Mouse (Mus musculus) midbrain, embryonic 14.5 days (tissue): ENCODE measurements around the gene Ccdc34. TPM values are rescaled to one million over a fixed set of nuclear protein-coding genes. Genes with fewer than 3 reads are reported as not detected.
A peak's percentile ranks its signal among the peaks of the same experiment; 100 is the strongest.

Experiments
- ATAC-seq: fragments of 200-750 bp; cut with Nextera tagmentation; 2 replicates; pipeline ENCODE4 v1.8.0; 2017; ENCODE audit warnings: moderate number of reproducible peaks, moderate library complexity; ENCODE audit not compliant: low FRiP score, low TSS enrichment
- DNase-seq: peaks from one replicate; pipeline ENCODE4 v3.0.0-alpha.2; 2015
- H3K27ac ChIP-seq: fragments of 300-500 bp; sonication (generic); replicated peaks from 2 replicates; pipeline ENCODE4 v1.5.1; 2014; ENCODE audit warnings: mild to moderate bottlenecking, low read depth, low read length, moderate library complexity
- H3K27me3 ChIP-seq: fragments of 300-500 bp; sonication (generic); 2 replicates; pipeline ENCODE4 v1.6.1; 2014; ENCODE audit warnings: low read length, control low read depth, mixed read lengths; ENCODE audit not compliant: control insufficient read depth, insufficient read depth
- H3K36me3 ChIP-seq: fragments of 300-500 bp; sonication (generic); 2 replicates; pipeline ENCODE4 v1.6.1; 2014; ENCODE audit warnings: low read length, control low read depth; ENCODE audit not compliant: control insufficient read depth, insufficient read depth
- H3K4me1 ChIP-seq: fragments of 300-500 bp; sonication (generic); 2 replicates; pipeline ENCODE4 v1.6.1; 2014; ENCODE audit warnings: mild to moderate bottlenecking, antibody characterized with exemption, low read length, control low read depth; ENCODE audit not compliant: control insufficient read depth, insufficient read depth
- H3K4me2 ChIP-seq: fragments of 300-500 bp; sonication (generic); 2 replicates; pipeline ENCODE4 v1.6.1; 2014; ENCODE audit warnings: mild to moderate bottlenecking, low read length, moderate library complexity
- H3K4me3 ChIP-seq: fragments of 300-500 bp; sonication (generic); replicated peaks from 2 replicates; pipeline ENCODE4 v1.5.1; 2014; ENCODE audit warnings: low read depth, low read length
- H3K9ac ChIP-seq: fragments of 300-500 bp; sonication (generic); replicated peaks from 2 replicates; pipeline ENCODE4 v1.6.1; 2014; ENCODE audit warnings: mild to moderate bottlenecking, low read length, moderate library complexity
- H3K9me3 ChIP-seq: fragments of 300-500 bp; sonication (generic); 2 replicates; pipeline ENCODE4 v1.6.1; 2016; ENCODE audit warnings: low read length, control low read depth, mixed read lengths; ENCODE audit not compliant: control insufficient read depth
- WGBS: fragments of 180-500 bp; shearing (Covaris S2); extraction: QIAGEN DNeasy Blood & Tissue Kit; methylation state at CpG from one replicate; pipeline ENCODE4 v1.1.7; 2014; 5-methylcytosine and 5-hydroxymethylcytosine counted together
- polyA plus RNA-seq: library from polyadenylated mRNA; unstranded; fragments of >200 nt; fragmentation: Nextera tagmentation; extraction: Ambion mirVana; gene quantifications from 2 replicates; pipeline ENCODE4 v1.2.1, GENCODE M21; 2014

Gene Ccdc34
- polyA plus RNA-seq, 1 experiment from 2014 or later = 30.1 TPM

DNA sequence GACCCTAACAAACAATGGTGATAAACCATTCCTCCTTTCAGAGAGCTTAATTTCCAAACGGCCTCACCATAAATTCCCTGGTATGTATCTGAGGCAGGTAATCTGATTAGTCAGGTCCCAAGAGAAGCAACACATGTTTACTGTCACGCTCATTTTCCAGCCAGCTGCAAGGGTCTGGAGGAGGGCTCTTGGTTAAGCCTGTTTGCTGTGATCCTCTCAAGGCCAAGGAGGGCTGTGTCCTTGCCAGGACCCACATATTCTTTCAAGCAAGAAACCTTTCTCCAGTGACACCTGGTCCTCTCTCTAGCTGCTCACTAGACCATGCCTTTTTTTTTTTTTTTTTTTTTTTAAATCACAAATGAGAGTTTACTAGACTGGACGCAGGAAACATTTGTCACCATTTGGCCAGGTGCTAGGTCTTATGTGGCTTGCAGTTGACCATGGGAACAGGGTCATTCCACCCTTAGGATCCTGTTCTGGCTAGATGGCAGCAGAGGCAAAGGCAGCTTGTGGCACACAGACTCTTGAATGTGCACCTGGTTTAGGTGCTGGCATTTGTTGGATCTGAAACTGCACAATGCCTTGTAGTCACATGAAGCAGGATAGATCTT, 175.2 kb downstream of the Ccdc34 start:
- peak overlapping the region; percentile 32 for H3K4me2 ChIP-seq
- ATAC-seq = peak; percentile 63; the same call in 1 of the 2 replicates

GRCm38 (mm10) chr2:110196551-110196950, 178.9 kb downstream of the Ccdc34 start:
- H3K27me3 ChIP-seq = no peaks in the 10 kb centered on the region
- no peak overlapping the region for H3K4me3 ChIP-seq
- ATAC-seq (no peak), DNase-seq (no peak)
- H3K4me1 ChIP-seq = peaks cover 14% of the 10 kb centered on the region
- H3K9me3 ChIP-seq = no peaks in the 10 kb centered on the region
- H3K27ac ChIP-seq = no peak overlapping the region
- H3K4me2 ChIP-seq = no peak overlapping the region
- H3K9ac ChIP-seq = no peak overlapping the region
- H3K36me3 ChIP-seq = no peaks in the 10 kb centered on the region
- WGBS = 84% methylated on average over 2 of the region's 2 CpGs

More for the DNA sequence above, 175.2 kb downstream of the Ccdc34 start:
- Histone ChIP-seq H3K4me3 (no peak overlapping the region), H3K9ac (no peak overlapping the region), H3K27ac (no peak overlapping the region), H3K4me1 (peaks cover 14% of the 10 kb centered on the region), H3K36me3 (no peaks in the 10 kb centered on the region), H3K9me3 (no peaks in the 10 kb centered on the region), H3K27me3 (no peaks in the 10 kb centered on the region)
- DNase-seq = peak; percentile 55
- 16% methylated on average over 3 of the region's 3 CpGs for WGBS

DNA sequence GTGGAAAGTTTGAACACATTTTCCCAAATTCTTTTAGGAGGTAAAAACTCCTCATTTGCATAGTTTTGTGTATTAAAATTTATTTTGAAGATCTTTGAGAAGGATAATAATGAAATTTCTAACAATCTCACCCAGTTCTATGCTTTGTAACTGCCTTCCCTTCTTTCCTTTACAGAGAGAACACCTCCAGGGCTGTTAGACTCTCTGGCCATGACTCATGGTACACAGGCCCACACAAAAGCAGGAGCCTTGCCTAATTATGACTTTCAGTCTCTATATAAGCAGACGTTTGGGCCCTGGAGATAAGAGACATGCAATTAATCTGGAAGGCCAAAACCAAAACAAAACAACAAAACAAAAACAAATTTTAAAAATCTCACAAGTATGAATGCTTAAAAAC, 182.0 kb downstream of the Ccdc34 start:
- WGBS = 50% methylated on average over 1 of the region's 1 CpGs
- Histone ChIP-seq H3K4me2 (no peak overlapping the region), H3K4me1 (no peaks in the 10 kb centered on the region), H3K4me3 (no peak overlapping the region), H3K36me3 (no peaks in the 10 kb centered on the region), H3K27ac (no peak overlapping the region), H3K9me3 (no peaks in the 10 kb centered on the region), H3K9ac (no peak overlapping the region), H3K27me3 (no peaks in the 10 kb centered on the region)
- no peak for DNase-seq
- ATAC-seq = no peak

DNA sequence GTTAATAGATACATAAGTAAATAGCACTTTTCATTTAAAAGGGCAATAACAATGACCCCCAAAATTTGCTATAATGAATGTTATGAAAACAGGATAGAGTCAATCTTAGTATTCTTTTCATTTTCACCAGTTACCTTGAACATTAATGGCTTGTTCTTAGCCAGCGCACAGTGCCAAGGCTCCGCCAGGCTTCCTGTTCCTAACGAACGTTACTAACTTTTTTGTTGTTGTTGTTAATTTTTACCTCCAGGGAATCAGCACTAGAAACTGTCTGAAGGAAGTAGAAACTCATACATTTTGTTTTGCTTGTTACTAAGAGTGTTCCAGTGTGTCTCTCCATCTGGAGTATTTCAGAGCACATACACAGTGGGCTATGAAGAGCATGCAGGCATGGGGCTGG, 184.2 kb downstream of the Ccdc34 start:
- no peak overlapping the region for H3K9ac ChIP-seq
- WGBS = 91% methylated on average over 4 of the region's 4 CpGs
- H3K9me3 ChIP-seq = no peaks in the 10 kb centered on the region
- H3K27ac ChIP-seq = no peak overlapping the region
- H3K4me2 ChIP-seq = no peak overlapping the region
- H3K4me1 ChIP-seq = no peaks in the 10 kb centered on the region
- no peaks in the 10 kb centered on the region for H3K36me3 ChIP-seq
- H3K4me3 ChIP-seq = no peak overlapping the region
- no peak for ATAC-seq
- no peak for DNase-seq
- no peaks in the 10 kb centered on the region for H3K27me3 ChIP-seq

GRCm38 (mm10) chr2:110202716-110203497, 185.3 kb downstream of the Ccdc34 start:
- Histone ChIP-seq H3K27ac (no peak overlapping the region), H3K4me1 (no peaks in the 10 kb centered on the region), H3K9me3 (no peaks in the 10 kb centered on the region), H3K27me3 (no peaks in the 10 kb centered on the region), H3K9ac (no peak overlapping the region), H3K4me3 (no peak overlapping the region), H3K36me3 (no peaks in the 10 kb centered on the region), H3K4me2 (no peak overlapping the region)
- no peak for DNase-seq
- no peak for ATAC-seq
- WGBS = 42% methylated on average over 13 of the region's 13 CpGs

GRCm38 (mm10) chr2:110204169-110204568, 186.6 kb downstream of the Ccdc34 start:
- no peak for DNase-seq
- Histone ChIP-seq H3K27me3 (no peaks in the 10 kb centered on the region), H3K9me3 (no peaks in the 10 kb centered on the region), H3K4me1 (no peaks in the 10 kb centered on the region), H3K27ac (no peak overlapping the region), H3K9ac (no peak overlapping the region), H3K4me2 (no peak overlapping the region), H3K4me3 (no peak overlapping the region), H3K36me3 (no peaks in the 10 kb centered on the region)
- ATAC-seq = no peak
- 86% methylated on average over 4 of the region's 4 CpGs for WGBS

DNA sequence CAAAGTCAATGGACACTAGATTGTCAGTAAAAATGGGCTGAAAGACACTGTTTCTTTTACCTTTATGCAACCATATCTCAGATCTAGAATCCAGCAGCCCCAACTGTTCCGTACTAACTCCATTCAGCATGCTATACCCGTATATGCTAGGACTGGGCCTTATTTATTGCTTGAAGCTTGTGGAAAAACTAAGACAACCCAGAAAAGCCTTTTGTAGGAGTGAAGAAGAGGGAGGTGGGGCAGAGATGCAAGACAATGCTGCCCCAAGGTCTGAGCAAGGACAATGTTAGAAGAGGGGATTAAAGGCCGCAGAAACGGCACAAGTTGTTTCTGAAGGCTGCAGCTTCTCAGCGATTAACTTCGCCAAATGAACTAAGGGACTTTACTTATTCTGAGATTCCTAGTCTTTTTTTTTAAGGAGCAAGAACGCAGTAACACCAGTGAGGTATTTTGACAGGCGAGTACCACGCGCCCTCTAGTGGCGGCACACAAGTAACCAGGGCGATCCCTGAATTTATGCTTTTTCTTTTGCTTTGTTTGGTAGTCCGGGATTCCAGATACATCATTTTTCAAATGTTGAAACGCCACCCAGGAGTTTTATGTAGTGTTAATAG, 187.2 kb downstream of the Ccdc34 start:
- H3K27me3 ChIP-seq = no peaks in the 10 kb centered on the region
- H3K27ac ChIP-seq = no peak overlapping the region
- DNase-seq (peak; percentile 89), ATAC-seq (peak; percentile 67)
- H3K9me3 ChIP-seq = no peaks in the 10 kb centered on the region
- no peak overlapping the region for H3K9ac ChIP-seq
- no peak overlapping the region for H3K4me3 ChIP-seq
- WGBS = 10% methylated on average over 14 of the region's 14 CpGs
- peak overlapping the region; percentile 28; the same call in 1 of the 2 replicates for H3K4me2 ChIP-seq
- H3K36me3 ChIP-seq = no peaks in the 10 kb centered on the region
- H3K4me1 ChIP-seq = no peaks in the 10 kb centered on the region

DNA sequence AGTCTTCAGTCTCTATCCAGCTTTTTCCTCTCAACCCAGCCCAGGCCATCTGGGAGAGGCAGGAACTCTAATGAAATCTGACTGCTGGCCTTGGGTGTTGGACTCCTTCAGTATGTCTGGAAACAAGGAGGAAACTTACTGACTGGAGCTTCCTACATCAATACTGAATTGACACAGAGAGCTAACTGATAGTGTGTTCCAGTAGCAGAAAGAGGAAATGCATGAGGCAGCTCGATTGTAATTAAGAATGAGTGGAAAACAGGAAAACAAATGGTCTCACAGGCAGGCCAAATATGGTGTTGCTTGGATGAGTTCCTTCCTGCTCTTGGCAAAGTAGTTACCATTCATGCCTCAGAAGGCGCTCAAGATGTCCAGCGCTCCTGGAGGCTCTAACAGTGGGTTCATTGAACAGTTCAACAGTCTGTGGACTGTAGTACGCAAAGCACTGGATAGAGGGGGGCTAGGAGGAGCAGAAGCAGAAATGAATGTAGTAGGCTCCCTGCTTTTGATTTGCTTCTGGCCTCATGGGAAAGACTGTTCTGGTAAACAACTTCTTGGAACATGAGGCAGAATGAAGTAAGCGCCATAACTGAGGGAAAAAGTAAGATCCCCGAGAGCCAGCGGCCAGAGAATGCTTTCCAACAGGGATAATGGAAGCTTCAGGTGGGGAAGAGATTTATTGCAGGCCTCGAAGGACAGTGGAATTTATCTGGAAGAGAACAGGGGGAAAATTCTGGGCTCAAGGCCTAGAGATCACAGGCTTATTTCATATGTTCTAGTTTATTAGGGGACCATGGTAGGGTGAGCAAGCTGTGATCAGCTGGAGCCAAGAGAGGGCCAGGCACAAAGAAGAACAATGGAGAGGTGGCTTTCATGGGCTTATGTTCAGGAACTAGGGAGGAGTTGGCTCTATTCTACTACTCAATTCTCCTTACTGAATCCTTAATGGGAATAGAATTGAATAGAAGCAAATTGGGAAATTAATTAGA, 193.2 kb downstream of the Ccdc34 start:
- 87% methylated on average over 8 of the region's 8 CpGs for WGBS
- Histone ChIP-seq H3K9ac (no peak overlapping the region), H3K9me3 (no peaks in the 10 kb centered on the region), H3K4me3 (no peak overlapping the region), H3K27ac (no peak overlapping the region), H3K4me2 (no peak overlapping the region), H3K36me3 (no peaks in the 10 kb centered on the region), H3K4me1 (no peaks in the 10 kb centered on the region), H3K27me3 (no peaks in the 10 kb centered on the region)
- ATAC-seq (no peak), DNase-seq (no peak)
